22 mouse cellular contexts compared by ENCODE assay signal in the genomic region with DNA sequence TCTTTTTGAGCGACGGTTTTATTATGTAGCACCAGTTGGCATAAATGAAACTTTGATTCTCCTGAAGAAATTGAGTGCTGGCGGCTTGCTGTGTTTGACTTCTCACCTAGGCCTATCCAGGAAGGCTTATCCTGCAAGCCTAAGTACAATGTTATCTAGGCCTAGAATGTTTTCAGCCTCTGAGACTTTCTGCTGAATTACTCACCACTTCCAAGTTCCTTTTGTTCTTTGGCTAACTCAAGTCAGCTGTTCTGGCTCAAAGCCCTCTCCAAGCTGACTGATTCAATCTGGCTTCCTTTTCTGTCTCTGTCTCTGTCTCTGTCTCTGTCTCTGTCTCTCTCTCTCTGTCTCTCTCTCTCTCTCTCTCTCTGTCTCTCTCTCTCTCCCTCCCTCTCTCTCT.
A peak's percentile ranks its signal among the peaks of the same experiment; 100 is the strongest.
DNase-seq lines count a peak whose midpoint lies in the region; ATAC-seq and TF ChIP-seq lines count a peak whose summit lies in the region.
"Had no signal": no experiment of that assay in that cellular context is flagged by ENCODE, and none has a peak within 500 bp of the region (broad histone marks: within the 10 kb centered on the region; RNA-seq: fewer than 3 reads in every experiment).

No protein-coding gene starts in this region.

- 71% methylated on average over 3 of the region's 3 CpGs for WGBS in heart, embryonic 10.5 days
- 83% methylated on average over 3 of the region's 3 CpGs for WGBS in lung, embryonic 14.5 days
- 60% methylated on average over 3 of the region's 3 CpGs for WGBS in stomach, postnatal 0 days

- H3K27ac ChIP-seq in heart, embryonic 10.5 days: no peak overlapping the region
- no peak overlapping the region for H3K27ac ChIP-seq in lung, embryonic 14.5 days (ENCODE audit: low read depth)
- no peak overlapping the region for H3K27ac ChIP-seq in stomach, postnatal 0 days (replicated peaks)
- H3K27ac ChIP-seq: forebrain, embryonic 13.5 days; heart, adult 2 months; hindbrain, embryonic 10.5 days; kidney, embryonic 15.5 days; midbrain, embryonic 10.5 days had no signal

- no peaks in the 10 kb centered on the region for H3K4me1 ChIP-seq in heart, embryonic 10.5 days
- H3K4me1 ChIP-seq in lung, embryonic 14.5 days (ENCODE audit: insufficient read depth): no peaks in the 10 kb centered on the region
- H3K4me1 ChIP-seq in stomach, postnatal 0 days (replicated peaks; ENCODE audit: control insufficient read depth, insufficient read depth): no peaks in the 10 kb centered on the region
- H3K4me1 ChIP-seq: forebrain, embryonic 13.5 days; hindbrain, embryonic 10.5 days; kidney, embryonic 15.5 days; midbrain, embryonic 10.5 days had no signal

- no peak overlapping the region for H3K9ac ChIP-seq in lung, embryonic 14.5 days
- no peak overlapping the region for H3K9ac ChIP-seq in stomach, postnatal 0 days (ENCODE audit: low read length)
- H3K9ac ChIP-seq: forebrain, embryonic 13.5 days; kidney, embryonic 15.5 days had no signal

- no peaks in the 10 kb centered on the region for H3K9me3 ChIP-seq in heart, embryonic 10.5 days
- H3K9me3 ChIP-seq in lung, embryonic 14.5 days (ENCODE audit: low read depth, low read length): no peaks in the 10 kb centered on the region
- H3K9me3 ChIP-seq in stomach, postnatal 0 days (ENCODE audit: control insufficient read depth, low read length): no peaks in the 10 kb centered on the region
- H3K9me3 ChIP-seq: forebrain, embryonic 13.5 days; hindbrain, embryonic 10.5 days; kidney, embryonic 15.5 days; midbrain, embryonic 10.5 days had no signal

- DNase-seq in embryo, embryonic 10.5 days (ENCODE audit: low spot score): peak; percentile 5
- DNase-seq in embryo, embryonic 9.5 days (ENCODE audit: extremely low spot score): no peak
- peak; percentile 14 to 34 for DNase-seq in heart, adult 9 months (ENCODE audit: low spot score in 2 of 2)
- no peak for DNase-seq in heart, embryonic 10.5 days (ENCODE audit: low spot score)
- peak; percentile 19 for DNase-seq in lung, embryonic 14.5 days
- no peak for DNase-seq in lung, postnatal 10 days
- peak; percentile 19 for DNase-seq in stomach, postnatal 0 days (ENCODE audit: low spot score)
- no peak for DNase-seq in right cerebral cortex, adult 2 months (ENCODE audit: low spot score in 2 of 2)
- DNase-seq: adrenal gland, postnatal 25 days; cerebellum, adult 9-10 months; gastrocnemius, postnatal 14 days; left cerebral cortex, postnatal 4 days; right cerebral cortex, adult 18-20 months; thymus, postnatal 14 days had no signal

- TF ChIP-seq CTCF in lung, embryonic 14.5 days (IDR thresholded peaks at IDR 0.05; ENCODE audit: low read depth): no peak
- TF ChIP-seq CTCF in stomach, postnatal 0 days (IDR thresholded peaks at IDR 0.05; ENCODE audit: low read depth): no peak

- no peak overlapping the region for H3K4me2 ChIP-seq in lung, embryonic 14.5 days
- no peak overlapping the region for H3K4me2 ChIP-seq in stomach, postnatal 0 days (replicated peaks; ENCODE audit: low read depth)
- H3K4me2 ChIP-seq: forebrain, embryonic 13.5 days; kidney, embryonic 15.5 days had no signal

- H3K27me3 ChIP-seq in heart, embryonic 10.5 days (ENCODE audit: insufficient read depth, poor library complexity, severe bottlenecking): no peaks in the 10 kb centered on the region
- H3K27me3 ChIP-seq in lung, embryonic 14.5 days (ENCODE audit: insufficient read depth, low read length): no peaks in the 10 kb centered on the region
- H3K27me3 ChIP-seq in stomach, postnatal 0 days (ENCODE audit: control insufficient read depth, insufficient read depth, low read length): no peaks in the 10 kb centered on the region
- H3K27me3 ChIP-seq: forebrain, embryonic 13.5 days; kidney, embryonic 15.5 days had no signal

- ATAC-seq in lung, embryonic 14.5 days (ENCODE audit: insufficient read depth): no peak
- ATAC-seq in stomach, postnatal 0 days (ENCODE audit: low FRiP score, low TSS enrichment): peak; percentile 82; the same call in 1 of the 2 replicates
- ATAC-seq: forebrain, embryonic 13.5 days; intestine, postnatal 0 days; lung, postnatal 0 days had no signal

- no peaks in the 10 kb centered on the region for H3K36me3 ChIP-seq in heart, embryonic 10.5 days
- H3K36me3 ChIP-seq in lung, embryonic 14.5 days (ENCODE audit: insufficient read depth): no peaks in the 10 kb centered on the region
- H3K36me3 ChIP-seq in stomach, postnatal 0 days (ENCODE audit: control insufficient read depth, insufficient read depth, low read length): no peaks in the 10 kb centered on the region
- H3K36me3 ChIP-seq: hindbrain, embryonic 10.5 days; kidney, embryonic 15.5 days; midbrain, embryonic 10.5 days had no signal

- no peak overlapping the region for H3K4me3 ChIP-seq in heart, embryonic 10.5 days
- H3K4me3 ChIP-seq in lung, embryonic 14.5 days (ENCODE audit: low read depth, low read length): no peak overlapping the region
- H3K4me3 ChIP-seq in stomach, postnatal 0 days (ENCODE audit: low read depth, low read length): no peak overlapping the region
- H3K4me3 ChIP-seq: erythroblast, embryonic 14.5 days; forebrain, embryonic 13.5 days; heart, adult 2 months; hindbrain, embryonic 10.5 days; kidney, embryonic 15.5 days; midbrain, embryonic 10.5 days had no signal

- TF ChIP-seq EP300 in stomach, postnatal 0 days (optimal IDR thresholded peaks at IDR 0.05): no peak

Comparison
In these comparisons a context has a peak if more than half of its experiments do, and no peak if none do; other contexts are left out.
1. DNase-seq: peak in embryo, embryonic 10.5 days (single experiment), heart, adult 9 months (2 of 2), lung, embryonic 14.5 days (single experiment) and stomach, postnatal 0 days (single experiment); none in embryo, embryonic 9.5 days (single experiment), heart, embryonic 10.5 days (single experiment), lung, postnatal 10 days (single experiment) and right cerebral cortex, adult 2 months (0 of 2).